Mouse (Mus musculus) left cerebral cortex, postnatal 36 days (tissue): Measurements from ENCODE around the gene Kcnip4. TPM values are rescaled to one million over a fixed set of nuclear protein-coding genes. Genes with fewer than 3 reads are reported as not detected.

Experiments used
- DNase-seq, 2 experiments: peaks; one replicate each; pipeline ENCODE4 v3.0.0; 2021 to 2022; ENCODE audit warnings: low spot score in 2 of 2, mixed read lengths in 1 of 2
- intact Hi-C: fragments of 180-260 bp; cut with DNase I; formaldehyde crosslinking; loops from one replicate; pipeline ENCODE4 v1.15.1; 2025
- total RNA-seq, 2 experiments: library from RNA; stranded (reverse); gene quantifications; 2 replicates each; pipeline ENCODE4 v1.2.3; 2021

The Kcnip4 gene
- total RNA-seq, 2 experiments from 2014 or later, result 58.4 to 66.4 TPM

- intact Hi-C loops, result no loop called here
- DNase-seq, result no peak
Observed at GRCm38 (mm10) chr5:48503094-48503493, 1021.6 kb downstream of the Kcnip4 start.

GRCm38 (mm10) chr5:48502442-48502841, 1022.3 kb downstream of the Kcnip4 start:
- DNase-seq, result no peak
- intact Hi-C loops, result no loop called here

- no peak for DNase-seq
- intact Hi-C loops, result no loop called here
Observed at GRCm38 (mm10) chr5:48500204-48500603, 1024.5 kb downstream of the Kcnip4 start.

GRCm38 (mm10) chr5:48490864-48491477, 1033.7 kb downstream of the Kcnip4 start:
- intact Hi-C loops, result no loop called here
- no peak for DNase-seq

- no peak for DNase-seq
- intact Hi-C loops, result no loop called here
Observed at GRCm38 (mm10) chr5:48489549-48490288, 1035.0 kb downstream of the Kcnip4 start.

GRCm38 (mm10) chr5:48483112-48483511, 1041.6 kb downstream of the Kcnip4 start:
- intact Hi-C loops, result no loop called here

GRCm38 (mm10) chr5:48460221-48460620, 1064.5 kb downstream of the Kcnip4 start:
- intact Hi-C loops, result no loop called here

More at GRCm38 (mm10) chr5:48483112-48483511, 1041.6 kb downstream of the Kcnip4 start:
- no peak for DNase-seq

GRCm38 (mm10) chr5:48448888-48449287, 1075.8 kb downstream of the Kcnip4 start:
- intact Hi-C loops, result no loop called here
- DNase-seq, result no peak

More at GRCm38 (mm10) chr5:48460221-48460620, 1064.5 kb downstream of the Kcnip4 start:
- no peak for DNase-seq

GRCm38 (mm10) chr5:48430459-48430858, 1094.2 kb downstream of the Kcnip4 start:
- peak; percentile 34 to 40 for DNase-seq
- intact Hi-C loops, result loop anchor here (5.0 kb wide), 1 partner anchor 637 kb away; no protein-coding TSS in a partner anchor

GRCm38 (mm10) chr5:48421957-48422356, 1102.8 kb downstream of the Kcnip4 start:
- DNase-seq, result no peak

GRCm38 (mm10) chr5:48419741-48420140, 1105.0 kb downstream of the Kcnip4 start:
- no peak for DNase-seq
- intact Hi-C loops, result no loop called here

More at GRCm38 (mm10) chr5:48421957-48422356, 1102.8 kb downstream of the Kcnip4 start:
- intact Hi-C loops, result no loop called here

GRCm38 (mm10) chr5:48412261-48412660, 1112.4 kb downstream of the Kcnip4 start:
- DNase-seq, result no peak
- intact Hi-C loops, result no loop called here

GRCm38 (mm10) chr5:48411462-48411861, 1113.2 kb downstream of the Kcnip4 start:
- DNase-seq, result no peak
- intact Hi-C loops, result no loop called here

- no peak for DNase-seq
- intact Hi-C loops, result no loop called here
Observed at GRCm38 (mm10) chr5:48410348-48410747, 1114.4 kb downstream of the Kcnip4 start.

GRCm38 (mm10) chr5:48408276-48408675, 1116.4 kb downstream of the Kcnip4 start:
- intact Hi-C loops, result no loop called here
- no peak for DNase-seq

GRCm38 (mm10) chr5:48402497-48402896, 1122.2 kb downstream of the Kcnip4 start:
- no peak for DNase-seq

GRCm38 (mm10) chr5:48371890-48372766, 1152.6 kb downstream of the Kcnip4 start:
- intact Hi-C loops, result no loop called here
- DNase-seq, result peak; percentile 94 to 95

More at GRCm38 (mm10) chr5:48402497-48402896, 1122.2 kb downstream of the Kcnip4 start:
- intact Hi-C loops, result no loop called here

GRCm38 (mm10) chr5:48349309-48349708, 1175.4 kb downstream of the Kcnip4 start:
- intact Hi-C loops, result loop anchor here (10.0 kb wide), 2 partner anchors 215 to 365 kb away; partner anchors contain the start of gene Slit2
- no peak for DNase-seq

GRCm38 (mm10) chr5:48345983-48346648, 1178.6 kb downstream of the Kcnip4 start:
- no peak for DNase-seq
- intact Hi-C loops, result loop anchor here (10.0 kb wide), 2 partner anchors 211 to 361 kb away; partner anchors contain the start of gene Slit2
